Mouse (Mus musculus): Measurements from ENCODE around the gene Coro2a.
A peak's percentile ranks its signal among the peaks of the same experiment; 100 is the strongest.
"Not testable (repeated sequence)": the region's sequence is repeated elsewhere in the genome, so short reads cannot be mapped to it uniquely, and the experiment has no call there.

The Coro2a gene

GRCm38 (mm10) chr4:46601844-46602423, at the start of gene Coro2a:
TSS of gene Coro2a (minus strand) at chr4:46602202.
- DNase-seq (ENCODE audit: low spot score): peak; percentile 93

DNA sequence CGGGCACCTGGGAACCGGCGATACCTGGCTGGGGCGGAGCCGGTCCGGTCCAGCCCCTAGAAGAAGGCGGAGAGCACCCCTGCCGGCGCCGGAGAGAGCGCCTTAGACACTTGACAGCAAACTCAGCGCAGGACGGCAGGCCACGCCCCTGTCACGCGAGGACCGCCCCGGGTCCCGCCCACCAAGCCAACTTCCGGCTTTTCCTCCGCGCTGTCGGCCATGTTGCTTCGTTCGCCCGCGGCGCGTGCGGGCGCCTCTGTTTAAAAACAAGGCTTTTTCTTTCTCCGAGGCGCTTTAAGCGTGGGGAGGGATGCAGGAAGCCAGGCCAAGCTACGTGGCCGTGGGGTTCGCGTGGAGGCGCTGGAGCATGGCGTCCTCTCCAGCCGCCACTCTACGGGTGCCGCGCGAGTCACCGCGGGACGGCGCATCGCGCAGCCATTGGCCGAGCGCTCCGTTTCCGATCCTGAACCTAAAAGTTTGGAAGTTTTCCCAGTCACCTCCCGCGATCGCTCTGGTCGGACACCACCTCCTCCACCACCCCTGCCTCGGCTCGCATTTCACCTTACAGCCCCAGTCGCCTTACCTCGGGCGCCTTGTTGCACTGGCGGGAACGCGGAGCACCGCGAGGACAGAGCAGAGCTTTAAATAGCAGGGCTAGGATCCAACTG, 48.2 kb upstream of the Coro2a start, which contains the start of gene Tbc1d2:
TSS of gene Tbc1d2 (minus strand) at position 124 of the 668 bp plus-strand sequence.
- DNase-seq (ENCODE audit: low spot score): peak; percentile 95

DNA sequence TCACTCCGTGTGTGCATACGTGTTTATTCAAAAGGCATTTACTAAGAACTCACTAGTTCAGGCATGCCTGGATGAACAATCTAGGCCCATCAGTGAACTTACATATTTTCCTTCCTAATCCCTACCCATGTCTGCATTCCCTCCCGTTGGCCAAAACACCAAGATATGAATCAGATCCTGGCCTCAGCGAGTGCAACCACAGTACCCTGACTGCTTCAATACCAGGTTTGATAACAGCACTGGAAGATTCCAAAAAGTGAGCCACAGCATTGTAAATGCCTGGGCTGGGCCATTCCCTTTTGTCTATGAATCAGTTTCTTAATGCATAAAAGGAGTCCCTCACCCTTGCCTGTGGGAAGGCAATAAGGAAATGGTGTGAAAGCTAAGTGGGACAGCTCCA, 47.2 kb upstream of the Coro2a start:
- DNase-seq (ENCODE audit: low spot score): no peak

DNA sequence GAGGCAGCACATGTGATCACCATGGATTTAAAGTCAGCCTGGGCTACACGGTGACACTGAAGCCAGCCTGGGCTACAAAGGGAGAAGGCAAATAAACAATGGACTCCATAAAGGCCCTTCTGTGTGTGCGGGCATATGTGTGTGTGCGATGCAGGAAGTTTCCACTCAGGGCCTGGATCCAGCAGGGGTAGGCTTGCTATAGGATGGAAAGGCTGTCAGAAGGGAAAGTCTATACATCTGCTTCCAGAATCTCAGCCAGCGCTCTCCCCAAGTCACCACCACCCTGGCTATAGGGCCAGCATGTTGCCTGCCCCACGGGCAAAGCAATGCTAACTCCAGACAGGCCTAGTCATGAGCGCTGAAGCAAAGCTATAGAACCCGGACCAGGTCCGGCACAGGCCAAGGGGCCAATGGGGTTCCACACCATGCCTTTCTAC, 41.7 kb upstream of the Coro2a start:
- DNase-seq (ENCODE audit: low spot score): no peak

GRCm38 (mm10) chr4:46642924-46643675, 41.1 kb upstream of the Coro2a start:
- no peak for DNase-seq (ENCODE audit: low spot score)

DNA sequence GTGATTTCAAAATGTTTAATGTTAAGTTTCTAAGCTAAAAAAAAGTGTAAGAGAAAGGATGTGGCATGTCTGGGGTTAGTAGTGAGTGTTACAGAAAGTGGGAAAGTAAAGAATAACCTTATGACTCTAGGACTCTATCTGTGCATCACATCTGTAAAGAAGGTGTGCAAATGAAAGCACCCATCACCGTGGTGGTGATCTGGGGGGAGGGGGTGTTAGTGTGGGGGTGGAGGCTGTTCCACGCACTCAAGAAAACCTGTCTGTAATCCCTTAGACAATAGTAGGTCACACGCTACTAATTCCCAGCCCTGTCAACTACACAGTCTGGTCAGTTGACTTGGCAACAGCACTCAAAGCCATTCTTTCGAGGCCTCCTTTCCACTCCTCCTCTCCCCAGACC, 39.3 kb upstream of the Coro2a start:
- no peak for DNase-seq (ENCODE audit: low spot score)

- DNase-seq (ENCODE audit: low spot score): no peak
These were observed 37.9 kb upstream of the Coro2a start for GRCm38 (mm10) chr4:46639866-46640265.

DNA sequence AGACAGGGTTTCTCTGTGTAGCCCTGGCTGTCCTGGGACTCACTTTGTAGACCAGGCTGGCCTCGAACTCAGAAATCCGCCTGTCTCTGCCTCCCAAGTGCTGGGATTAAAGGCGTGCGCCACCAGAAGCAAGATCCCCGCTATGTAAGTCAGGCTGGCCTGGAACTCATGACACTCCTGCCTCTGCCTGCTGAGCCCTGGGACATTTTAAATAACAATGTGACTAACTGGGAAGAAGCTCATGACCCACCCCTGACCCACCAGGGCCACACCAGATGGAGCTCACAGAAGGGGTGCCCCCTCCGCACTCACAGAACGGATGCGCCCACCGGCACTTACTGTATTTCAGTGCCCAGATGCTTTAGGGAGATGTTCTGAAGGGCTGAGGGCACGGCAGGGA, 35.2 kb upstream of the Coro2a start:
- DNase-seq (ENCODE audit: low spot score): not testable (repeated sequence)

DNA sequence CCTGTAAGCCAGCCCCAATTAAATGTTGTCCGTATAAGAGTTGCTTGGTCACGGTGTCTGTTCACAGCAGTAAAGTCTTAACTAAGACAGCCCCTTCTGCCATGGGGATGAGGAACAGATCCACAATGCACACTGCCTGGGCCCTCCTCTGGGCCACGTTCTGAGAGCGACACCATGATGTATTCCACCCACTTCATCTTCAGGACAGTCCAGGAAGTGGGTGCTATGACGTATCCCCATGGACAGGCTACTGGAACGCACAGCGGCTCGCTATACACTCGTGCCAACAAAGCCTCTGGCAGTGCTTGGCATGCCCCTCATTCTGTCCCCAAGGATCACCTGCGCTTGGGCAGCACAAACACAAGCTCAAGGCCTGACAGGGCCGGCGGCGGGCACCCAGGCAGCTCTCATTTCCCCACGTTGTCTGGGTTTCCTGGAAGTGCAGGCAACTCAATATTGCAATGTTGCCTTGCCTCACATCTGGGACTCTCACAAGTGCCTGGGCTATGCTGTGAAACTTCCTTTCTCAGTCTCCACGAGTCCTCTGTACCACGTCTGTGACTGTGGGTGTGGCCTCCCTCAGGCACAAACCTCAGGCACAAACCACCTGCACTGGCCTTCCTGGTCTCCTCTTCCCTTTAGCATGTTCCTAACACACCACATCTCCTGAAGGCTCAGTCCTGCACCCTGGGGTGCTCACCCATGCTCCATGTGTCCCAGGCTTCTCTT, 33.9 kb upstream of the Coro2a start:
- no peak for DNase-seq (ENCODE audit: low spot score)

- DNase-seq (ENCODE audit: low spot score): no peak
These were observed 32.9 kb upstream of the Coro2a start for GRCm38 (mm10) chr4:46634881-46635280.

DNA sequence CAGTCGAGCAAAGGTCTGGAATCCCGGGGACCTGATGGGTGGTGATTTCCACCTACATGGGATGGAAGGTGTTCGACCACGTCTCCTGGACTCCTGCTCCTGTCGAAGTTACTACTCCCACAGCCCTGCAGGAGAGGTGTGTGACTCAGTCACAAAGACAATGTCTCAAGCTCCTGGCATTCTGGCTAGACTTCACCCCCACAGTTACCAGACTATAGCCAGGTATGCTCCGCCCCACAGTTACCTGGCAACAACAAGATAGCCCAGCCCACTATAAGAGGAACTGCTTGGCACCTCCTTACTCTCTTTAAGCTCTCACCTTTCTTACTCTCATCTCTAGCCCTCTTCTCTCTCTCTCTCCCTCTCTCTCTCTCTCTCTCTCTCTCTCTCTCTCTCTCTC, 31.6 kb upstream of the Coro2a start:
- DNase-seq (ENCODE audit: low spot score): not testable (repeated sequence)

GRCm38 (mm10) chr4:46632465-46632864, 30.5 kb upstream of the Coro2a start:
- DNase-seq (ENCODE audit: low spot score): no peak

- DNase-seq (ENCODE audit: low spot score): no peak
These were observed 28.4 kb upstream of the Coro2a start for GRCm38 (mm10) chr4:46630390-46630789.

DNA sequence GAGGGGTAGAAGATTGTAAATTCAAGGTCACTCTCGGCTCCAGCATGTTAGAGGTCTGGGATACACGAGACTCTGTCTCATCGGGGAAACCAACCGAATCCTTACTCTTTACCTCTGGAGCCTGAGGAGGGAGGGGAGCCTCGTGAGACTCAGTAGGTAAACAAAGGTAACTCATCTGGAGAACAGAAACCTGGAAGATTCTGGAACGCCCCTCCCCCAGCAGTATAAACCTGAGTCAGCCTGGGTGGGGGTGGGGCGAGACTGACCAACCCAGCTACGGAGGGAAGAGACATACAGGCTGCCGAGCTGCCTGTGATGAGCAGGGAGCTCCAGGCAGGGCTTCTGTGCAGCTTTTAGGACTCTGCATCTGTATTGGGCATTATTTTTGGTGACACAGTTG, 26.9 kb upstream of the Coro2a start:
- DNase-seq (ENCODE audit: low spot score): no peak

DNA sequence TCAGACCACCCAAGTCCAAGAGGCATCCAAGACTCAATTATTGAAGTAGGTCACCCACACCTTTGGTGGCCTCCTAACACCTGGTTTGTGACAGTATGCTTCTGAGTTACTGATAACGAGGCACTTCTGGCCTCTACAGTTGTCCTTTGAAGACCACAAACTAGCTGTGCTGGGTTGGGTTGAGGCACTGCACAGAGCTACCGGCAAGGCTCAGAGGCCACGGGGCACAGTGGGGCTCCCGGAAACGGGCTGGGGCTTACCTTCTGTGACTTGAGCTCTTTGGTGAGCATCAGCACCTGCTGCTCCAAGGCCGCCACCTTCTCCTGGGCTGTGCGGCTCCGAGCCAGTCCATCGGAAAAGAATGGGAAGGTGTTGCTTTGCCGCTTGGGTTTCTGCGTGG, 26.1 kb upstream of the Coro2a start:
- no peak for DNase-seq (ENCODE audit: low spot score)

DNA sequence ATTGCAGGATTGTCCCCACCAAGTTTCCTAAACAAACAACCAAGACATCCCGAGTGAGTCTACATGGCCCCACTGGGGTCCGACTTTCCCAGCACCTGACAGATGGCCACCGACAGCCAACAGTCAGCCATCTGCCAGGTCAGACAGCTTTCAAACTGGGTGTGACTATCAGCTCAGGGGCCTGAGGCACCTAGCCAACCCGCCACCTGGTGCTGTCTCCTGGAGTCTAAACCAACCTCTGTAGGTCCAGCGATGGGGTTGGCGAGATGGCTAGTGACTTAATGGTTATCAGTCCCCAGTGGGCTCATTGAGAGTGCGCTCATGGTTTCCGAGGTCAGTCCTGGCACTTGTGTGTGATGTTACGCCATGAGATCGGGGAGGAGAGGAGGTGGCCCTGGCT, 23.1 kb upstream of the Coro2a start:
- no peak for DNase-seq (ENCODE audit: low spot score)

- no peak for DNase-seq (ENCODE audit: low spot score)
These were observed 21.0 kb upstream of the Coro2a start for GRCm38 (mm10) chr4:46623007-46623406.

GRCm38 (mm10) chr4:46620946-46621345, 18.9 kb upstream of the Coro2a start:
- no peak for DNase-seq (ENCODE audit: low spot score)

DNA sequence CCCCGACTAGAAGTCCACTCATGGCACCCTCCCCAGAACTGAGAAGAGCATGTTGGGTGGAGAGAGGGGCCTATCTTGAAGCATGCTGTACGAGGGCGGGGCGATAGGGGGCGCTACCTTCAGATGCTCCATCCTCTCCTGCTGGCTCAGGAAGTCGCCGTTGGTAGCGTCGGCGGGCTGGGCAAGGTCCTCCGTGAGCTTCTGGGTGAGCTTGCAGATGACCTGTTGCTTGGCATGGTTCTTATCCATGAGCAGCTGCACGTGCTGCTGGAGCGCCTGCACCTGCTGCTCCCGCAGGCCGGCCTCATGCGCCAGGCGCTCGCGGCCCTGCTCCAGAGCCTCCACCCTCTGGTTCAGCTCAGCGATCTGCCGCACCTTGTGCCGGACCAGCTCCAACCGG, 18.3 kb upstream of the Coro2a start:
- peak; percentile 64 for DNase-seq (ENCODE audit: low spot score)

DNA sequence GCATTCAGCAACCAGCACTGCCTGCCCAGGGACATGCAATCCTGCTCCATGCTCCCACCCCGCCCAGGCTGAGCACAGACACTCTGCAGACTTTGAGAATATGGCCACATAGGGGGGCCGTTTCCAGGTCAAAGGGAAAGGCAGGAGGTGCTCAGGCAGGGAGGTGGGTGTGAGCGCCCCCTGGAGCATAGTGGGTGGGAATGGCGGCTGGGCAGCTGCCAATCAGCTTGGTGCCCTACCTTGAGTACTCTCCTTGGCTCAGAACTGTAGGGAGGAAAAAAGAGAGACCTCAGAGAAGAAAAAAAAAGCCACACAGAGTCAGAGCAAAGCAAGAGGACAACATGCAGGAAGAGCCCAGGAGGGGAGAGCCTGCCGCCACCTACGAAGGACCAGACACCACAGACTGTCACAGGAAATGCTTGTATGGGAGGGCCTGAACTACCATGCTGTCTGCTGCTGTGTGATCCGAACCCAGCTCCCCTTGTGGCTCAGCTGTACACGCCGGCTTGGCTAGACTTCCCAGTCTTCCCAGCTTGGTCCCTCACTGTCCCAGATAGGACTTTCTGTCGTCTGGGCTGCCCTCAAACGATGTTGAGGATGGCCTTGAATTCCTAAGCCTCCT, 16.3 kb upstream of the Coro2a start:
- peak; percentile 40 for DNase-seq (ENCODE audit: low spot score)

GRCm38 (mm10) chr4:46617408-46617807, 15.4 kb upstream of the Coro2a start:
- DNase-seq (ENCODE audit: low spot score): no peak

DNA sequence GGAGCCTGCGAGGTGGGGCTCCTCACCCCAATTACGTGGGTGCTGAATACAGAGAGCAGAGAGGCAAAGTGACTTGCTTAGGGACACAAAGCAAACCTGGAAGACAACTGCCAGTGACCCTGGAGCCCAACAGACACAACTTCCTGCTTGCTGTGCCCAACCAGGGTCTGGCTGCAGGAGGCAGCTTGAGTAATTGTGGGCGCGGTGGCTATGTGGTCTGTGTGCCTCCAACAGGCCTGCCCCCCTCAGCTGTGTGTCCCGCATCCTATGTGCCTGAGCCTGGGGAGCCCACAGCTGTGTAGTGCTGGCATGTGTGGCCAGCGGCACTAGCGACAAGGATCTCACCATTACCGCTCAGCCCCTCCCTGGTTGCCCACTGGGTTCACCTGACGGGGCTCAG, 12.6 kb upstream of the Coro2a start:
- no peak for DNase-seq (ENCODE audit: low spot score)
